Mouse (Mus musculus) right cerebral cortex, postnatal 4 days (tissue): ENCODE data around the gene Ugt3a2.

Source experiments
- DNase-seq: peaks from one replicate; pipeline ENCODE4 v3.0.0-alpha.2; 2022

The Ugt3a2 gene

DNA sequence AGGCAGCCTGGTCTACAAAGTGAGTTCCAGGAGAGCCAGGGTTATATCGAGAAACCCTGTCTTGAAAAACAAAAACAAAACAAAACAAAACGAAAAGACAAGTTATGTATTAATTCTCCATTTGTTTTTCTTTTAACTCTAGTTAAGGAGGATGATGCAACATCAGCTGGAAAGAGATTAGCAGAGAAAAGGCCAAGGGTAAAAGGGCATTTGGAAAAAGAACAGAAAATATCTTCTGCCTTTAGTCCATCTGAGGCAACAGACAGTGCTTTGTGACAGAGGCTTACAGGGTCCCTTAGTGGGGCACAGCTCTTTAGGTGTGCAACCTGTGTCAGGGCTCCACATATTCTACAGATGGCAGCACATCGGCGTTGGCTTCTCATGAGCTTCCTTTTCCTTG is at the start of gene Ugt3a2:
Ugt3a2 (plus strand) TSS at position 210 of the 400 bp plus-strand sequence.
- DNase-seq: no peak

DNA sequence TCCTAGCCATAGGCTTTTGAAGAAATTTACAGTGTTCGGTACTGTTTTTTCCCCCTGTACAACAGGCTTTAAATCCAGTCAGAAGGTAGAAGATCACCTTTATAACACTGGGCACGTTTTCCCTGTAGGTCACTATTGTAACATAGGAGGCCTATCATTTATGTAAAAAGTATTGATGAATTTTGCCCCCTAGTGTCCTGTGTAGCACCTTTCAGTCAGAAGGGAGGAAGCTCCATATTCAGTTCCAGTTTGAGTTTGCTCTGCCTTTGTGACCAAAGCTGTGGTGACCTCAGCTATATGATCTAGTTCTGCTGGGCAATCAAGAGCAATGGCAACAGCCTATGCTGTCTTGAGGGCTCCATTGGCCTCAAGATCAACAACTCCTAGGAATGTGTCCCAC is 45.7 kb upstream of the Ugt3a2 start:
- DNase-seq: no peak

DNA sequence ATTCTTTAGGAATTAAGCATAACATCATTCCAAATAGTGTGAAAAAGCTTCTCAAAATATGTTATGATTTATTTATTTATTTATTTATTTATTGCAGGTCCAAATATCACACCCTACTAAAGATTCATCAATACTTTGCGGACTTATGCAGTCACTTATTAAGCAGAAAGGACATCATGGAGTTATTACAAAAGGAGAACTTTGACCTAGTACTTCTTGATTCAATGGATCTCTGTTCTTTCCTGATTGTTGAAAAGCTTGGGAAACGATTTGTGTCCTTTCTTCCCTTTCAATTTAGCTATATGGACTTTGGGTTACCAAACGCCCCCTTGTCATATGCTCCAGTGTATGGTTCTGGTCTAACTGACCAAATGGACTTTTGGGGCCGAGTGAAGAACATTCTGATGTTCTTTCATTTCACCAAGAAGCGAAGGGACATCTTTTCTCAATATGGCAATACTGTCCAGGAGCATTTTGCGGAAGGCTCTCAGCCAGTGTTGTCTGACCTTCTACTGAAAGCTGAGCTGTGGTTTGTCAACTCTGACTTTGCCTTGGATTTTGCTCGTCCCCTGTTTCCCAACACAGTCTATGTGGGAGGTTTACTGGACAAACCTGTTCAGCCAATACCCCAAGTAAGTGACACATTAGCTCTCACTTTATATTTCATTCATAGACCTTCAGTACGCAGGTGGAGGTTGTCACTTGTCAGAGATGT is 29.2 kb upstream of the Ugt3a2 start:
- no peak for DNase-seq

DNA sequence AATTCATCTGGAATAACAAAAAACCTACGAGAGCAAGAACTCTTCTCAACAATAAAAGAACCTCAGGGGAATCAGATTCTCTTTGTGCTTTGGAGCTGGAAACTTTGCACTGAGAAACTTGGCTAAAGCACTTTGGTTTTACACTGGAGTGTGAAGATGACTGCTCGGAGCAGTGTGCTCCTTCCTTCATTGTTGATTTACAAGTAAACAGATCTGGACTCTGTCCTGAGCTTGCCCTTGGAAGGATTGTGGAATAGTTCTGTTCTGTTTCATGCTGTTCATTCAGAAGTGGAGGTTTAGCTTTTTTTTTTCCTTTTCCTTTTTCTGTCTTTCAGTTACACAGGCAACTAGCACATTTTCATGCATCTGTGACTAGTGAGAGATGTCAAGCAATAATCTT is 754 bp upstream of the Ugt3a2 start:
- no peak for DNase-seq

DNA sequence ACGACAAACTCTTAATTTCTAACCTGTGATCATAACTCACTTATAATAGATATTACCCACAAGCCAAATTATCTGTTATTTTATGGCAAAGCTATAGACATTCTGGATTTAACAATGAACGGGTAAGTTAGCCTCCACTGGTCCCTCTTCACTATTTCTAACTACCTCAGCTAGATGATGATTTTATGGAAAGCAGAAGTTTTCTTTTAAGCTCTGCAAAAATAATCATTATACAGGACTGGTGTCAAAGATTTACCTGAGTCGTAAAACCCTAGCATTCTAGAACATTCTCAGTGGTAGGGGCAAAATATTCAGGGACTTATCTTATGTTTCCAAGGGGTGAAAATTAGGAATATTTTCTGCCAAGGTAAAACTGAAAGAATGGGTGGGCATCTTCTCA is 1.3 kb downstream of the Ugt3a2 start:
- DNase-seq: no peak

DNA sequence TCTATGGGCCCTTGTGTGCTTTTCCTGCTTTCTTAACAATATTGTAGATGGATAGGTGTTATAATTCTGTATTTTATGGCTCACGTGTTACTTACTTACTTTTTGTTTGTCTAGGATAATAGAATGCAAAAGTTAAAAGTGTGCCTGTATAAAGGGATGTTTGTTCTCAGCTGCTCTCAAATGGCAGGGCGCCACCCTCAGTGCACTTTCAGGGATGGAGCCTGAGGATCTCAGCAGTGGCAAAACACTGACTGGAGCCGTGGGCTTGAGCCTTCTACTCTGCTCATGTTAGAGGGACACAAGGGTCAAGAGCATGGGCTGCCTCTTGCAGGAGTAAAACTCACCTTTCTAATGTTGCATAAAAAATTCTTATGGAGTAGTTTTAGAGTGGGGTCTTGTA is 1.7 kb downstream of the Ugt3a2 start:
- no peak for DNase-seq

DNA sequence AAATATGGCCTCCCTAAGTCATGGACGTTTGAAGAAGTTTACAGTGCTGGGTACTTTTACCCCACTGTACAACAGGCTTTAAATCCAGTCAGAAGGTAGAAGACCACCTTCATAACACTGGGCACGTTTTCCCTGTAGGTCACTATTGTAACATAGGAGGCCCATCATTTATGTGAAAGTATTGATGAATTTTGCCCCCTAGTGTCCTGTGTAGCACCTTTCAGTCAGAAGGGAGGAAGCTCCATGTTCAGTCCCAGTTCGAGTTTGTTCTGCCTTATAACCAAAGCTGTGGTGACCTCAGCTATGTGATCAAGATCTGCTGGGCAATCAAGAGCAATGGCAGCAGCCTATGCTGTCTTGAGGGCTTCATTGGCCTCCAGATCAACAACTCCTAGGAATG is 13.4 kb downstream of the Ugt3a2 start:
- DNase-seq: no peak

DNA sequence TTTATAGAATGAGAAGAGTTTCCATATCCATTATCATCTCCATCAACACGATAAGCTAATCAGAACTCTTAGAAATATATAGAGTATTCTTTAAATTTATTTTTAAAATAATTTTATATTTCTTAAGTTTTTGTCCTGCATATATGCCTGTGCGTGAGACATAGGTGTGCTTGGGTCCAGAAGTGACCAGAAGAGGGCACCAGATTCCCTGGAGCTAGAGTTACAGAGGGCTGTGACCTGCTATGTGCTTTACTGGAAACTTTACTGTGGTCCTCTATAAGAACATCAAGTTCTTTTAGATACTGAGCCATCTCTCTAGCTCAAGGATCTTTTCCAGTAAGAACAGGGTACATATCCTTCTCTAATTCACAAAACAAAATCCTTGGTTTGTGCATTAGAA is 27.5 kb downstream of the Ugt3a2 start:
- DNase-seq: no peak

DNA sequence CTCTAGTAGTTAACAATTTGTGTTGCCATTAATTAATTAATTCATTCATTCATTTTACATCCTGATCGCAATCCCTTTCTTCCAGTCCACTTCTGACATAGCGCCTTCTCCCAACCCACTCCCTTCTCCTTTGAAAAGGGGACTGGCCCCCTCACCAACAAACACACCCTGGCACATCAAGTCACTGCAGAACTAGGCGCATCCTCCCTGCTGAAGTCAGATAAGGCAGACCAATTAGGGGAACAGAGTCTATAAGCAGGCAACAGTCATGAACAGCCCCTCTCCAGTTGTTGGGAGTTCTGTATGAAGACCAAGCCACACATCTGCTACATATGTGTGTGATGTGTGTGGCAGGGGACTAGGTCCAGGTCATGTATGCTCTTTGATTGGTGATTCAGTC is 33.4 kb downstream of the Ugt3a2 start:
- DNase-seq: no peak

DNA sequence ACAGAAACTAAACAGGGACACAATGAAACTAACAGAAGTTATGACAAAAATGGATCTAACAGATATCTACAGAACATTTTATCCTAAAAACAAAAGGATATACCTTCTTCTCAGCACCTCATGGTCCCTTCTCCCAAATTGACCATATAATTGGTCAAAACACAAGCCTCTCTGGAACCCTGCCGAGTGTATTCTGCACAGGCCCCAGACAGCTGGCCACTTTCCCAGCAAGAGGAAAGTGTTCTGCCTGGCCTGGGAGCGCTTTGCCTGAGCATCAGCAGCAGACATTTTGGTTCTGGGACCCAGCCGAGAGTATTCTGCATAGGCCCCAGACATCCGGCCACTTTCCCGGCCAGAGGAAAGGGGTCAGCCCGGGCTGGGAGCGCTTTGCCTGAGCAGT is 40.9 kb downstream of the Ugt3a2 start:
- no peak for DNase-seq

DNA sequence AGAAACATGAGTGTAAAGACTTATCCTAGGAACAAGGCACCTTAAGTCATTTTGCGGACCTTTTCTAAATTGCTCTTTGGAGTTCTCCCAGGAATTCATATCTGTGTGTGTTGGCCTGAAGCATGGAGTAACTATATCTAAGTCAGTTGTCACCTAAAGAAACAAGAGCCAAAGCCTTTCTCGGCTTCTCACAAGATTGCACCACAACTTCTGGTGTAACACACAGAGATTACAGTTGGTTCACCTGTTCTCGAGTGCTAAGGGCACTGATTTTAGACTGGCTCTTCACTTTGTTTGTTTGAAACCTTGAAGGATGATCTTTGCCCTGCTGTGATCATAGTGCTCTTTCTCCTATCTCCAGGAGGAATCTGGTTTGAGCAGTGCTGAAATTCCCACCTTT is 74.1 kb downstream of the Ugt3a2 start:
- no peak for DNase-seq
